Mouse (Mus musculus) forebrain, postnatal 0 days (tissue): Measurements from ENCODE around the gene Acoxl. TPM values are rescaled to one million over a fixed set of nuclear protein-coding genes. Genes with fewer than 3 reads are reported as not detected.

Experiments
- ATAC-seq: fragments of 200-750 bp; cut with Nextera tagmentation; 2 replicates; pipeline ENCODE4 v1.8.0; 2017; ENCODE audit warnings: mild to moderate bottlenecking, moderate library complexity
- DNase-seq: peaks from one replicate; pipeline ENCODE4 v3.0.0-alpha.2; 2015
- H3K27ac ChIP-seq: fragments of 300-500 bp; sonication (generic); 2 replicates; pipeline ENCODE4 v1.5.1; 2014; ENCODE audit warnings: low read depth, mild to moderate bottlenecking, antibody characterized with exemption, low read length, moderate library complexity, mixed read lengths
- H3K27me3 ChIP-seq: fragments of 300-500 bp; sonication (generic); 2 replicates; pipeline ENCODE4 v1.6.1; 2014; ENCODE audit warnings: mild to moderate bottlenecking, low read length, mixed read lengths; ENCODE audit not compliant: insufficient read depth
- H3K36me3 ChIP-seq: fragments of 300-500 bp; sonication (generic); 2 replicates; pipeline ENCODE4 v1.6.1; 2014; ENCODE audit warnings: mild to moderate bottlenecking, moderate library complexity; ENCODE audit not compliant: insufficient read depth
- H3K4me1 ChIP-seq: fragments of 300-500 bp; sonication (generic); 2 replicates; pipeline ENCODE4 v1.6.1; 2014; ENCODE audit warnings: antibody characterized with exemption; ENCODE audit not compliant: insufficient read depth
- H3K4me2 ChIP-seq: fragments of 300-500 bp; sonication (generic); 2 replicates; pipeline ENCODE4 v1.6.1; 2014; ENCODE audit warnings: low read depth, mild to moderate bottlenecking, moderate library complexity
- H3K4me3 ChIP-seq: fragments of 300-500 bp; sonication (generic); 2 replicates; pipeline ENCODE4 v1.5.1; 2014; ENCODE audit warnings: low read depth, low read length, mixed read lengths
- H3K9ac ChIP-seq: fragments of 300-500 bp; sonication (generic); 2 replicates; pipeline ENCODE4 v1.6.1; 2014; ENCODE audit warnings: mild to moderate bottlenecking
- H3K9me3 ChIP-seq: fragments of 300-500 bp; sonication (generic); 2 replicates; pipeline ENCODE4 v1.6.1; 2016; ENCODE audit warnings: low read length
- CTCF ChIP-seq: sonication (generic); IDR thresholded peaks from 2 replicates; pipeline ENCODE4 v1.5.1; 2016; ENCODE audit warnings: antibody characterized with exemption, control low read depth, low read depth
- WGBS: fragments of 180-500 bp; shearing (Covaris S2); extraction: QIAGEN DNeasy Blood & Tissue Kit; methylation state at CpG from one replicate; pipeline ENCODE4 v1.1.7; 2014; 5-methylcytosine and 5-hydroxymethylcytosine counted together
- polyA plus RNA-seq: library from polyadenylated mRNA; unstranded; fragments of >200 nt; fragmentation: Nextera tagmentation; extraction: Ambion mirVana; gene quantifications from 2 replicates; pipeline ENCODE4 v1.2.1, GENCODE M21; 2015
- total RNA-seq: library from RNA; depleted of rRNA; stranded (reverse); fragments of >200 nt; gene quantifications from 2 replicates; pipeline ENCODE4 v1.2.3, GENCODE M21; 2014

Gene Acoxl
- total and polyA plus RNA-seq, 2 experiments from 2014 or later, result 0.10 TPM; not detected in 1

GRCm38 (mm10) chr2:127891056-127891455 is 52.4 kb downstream of the Acoxl start:
- no peaks in the 10 kb centered on the region for H3K27me3 ChIP-seq
- no peak overlapping the region for H3K27ac ChIP-seq
- H3K4me1 ChIP-seq, result no peaks in the 10 kb centered on the region
- 84% methylated on average over 3 of the region's 3 CpGs for WGBS
- ATAC-seq (no peak), DNase-seq (no peak)
- no peak overlapping the region for H3K9ac ChIP-seq
- no peaks in the 10 kb centered on the region for H3K36me3 ChIP-seq
- no peak overlapping the region for H3K4me3 ChIP-seq
- H3K4me2 ChIP-seq, result no peak overlapping the region
- no peak for TF ChIP-seq CTCF
- H3K9me3 ChIP-seq, result no peaks in the 10 kb centered on the region

- H3K4me1 ChIP-seq, result no peaks in the 10 kb centered on the region
- no peak overlapping the region for H3K9ac ChIP-seq
- ATAC-seq (no peak), DNase-seq (no peak)
- no peak overlapping the region for H3K4me3 ChIP-seq
- TF ChIP-seq CTCF, result no peak
- H3K9me3 ChIP-seq, result no peaks in the 10 kb centered on the region
- H3K27me3 ChIP-seq, result no peaks in the 10 kb centered on the region
- H3K27ac ChIP-seq, result no peak overlapping the region
- WGBS, result 37% methylated on average over 6 of the region's 6 CpGs
- no peaks in the 10 kb centered on the region for H3K36me3 ChIP-seq
- no peak overlapping the region for H3K4me2 ChIP-seq
Measured at GRCm38 (mm10) chr2:127894890-127895289, 56.2 kb downstream of the Acoxl start.

- WGBS, result 65% methylated on average over 5 of the region's 5 CpGs
- Histone ChIP-seq H3K27ac (no peak overlapping the region), H3K27me3 (no peaks in the 10 kb centered on the region)
Measured at GRCm38 (mm10) chr2:127897718-127898117, 59.0 kb downstream of the Acoxl start.

GRCm38 (mm10) chr2:127904918-127905317 is 66.2 kb downstream of the Acoxl start:
- Histone ChIP-seq H3K4me2 (no peak overlapping the region), H3K9ac (no peak overlapping the region), H3K4me1 (no peaks in the 10 kb centered on the region), H3K36me3 (no peaks in the 10 kb centered on the region), H3K4me3 (no peak overlapping the region), H3K27ac (no peak overlapping the region), H3K9me3 (no peaks in the 10 kb centered on the region), H3K27me3 (no peaks in the 10 kb centered on the region)
- DNase-seq (no peak), ATAC-seq (no peak)
- 88% methylated on average over 10 of the region's 10 CpGs for WGBS
- TF ChIP-seq CTCF, result no peak

More at GRCm38 (mm10) chr2:127897718-127898117, 59.0 kb downstream of the Acoxl start:
- TF ChIP-seq CTCF, result no peak
- H3K4me2 ChIP-seq, result no peak overlapping the region
- H3K9me3 ChIP-seq, result no peaks in the 10 kb centered on the region
- ATAC-seq (no peak), DNase-seq (no peak)
- H3K36me3 ChIP-seq, result no peaks in the 10 kb centered on the region
- H3K4me1 ChIP-seq, result no peaks in the 10 kb centered on the region
- no peak overlapping the region for H3K9ac ChIP-seq
- no peak overlapping the region for H3K4me3 ChIP-seq

- Histone ChIP-seq H3K4me1 (no peaks in the 10 kb centered on the region), H3K4me2 (no peak overlapping the region), H3K4me3 (no peak overlapping the region), H3K9me3 (no peaks in the 10 kb centered on the region), H3K27me3 (no peaks in the 10 kb centered on the region), H3K27ac (no peak overlapping the region), H3K9ac (no peak overlapping the region), H3K36me3 (no peaks in the 10 kb centered on the region)
- DNase-seq (no peak), ATAC-seq (no peak)
- WGBS, result 50% methylated on average over 6 of the region's 6 CpGs
- no peak for TF ChIP-seq CTCF
Measured at GRCm38 (mm10) chr2:127906973-127907678, 68.5 kb downstream of the Acoxl start.

GRCm38 (mm10) chr2:127907679-127908042 is 69.0 kb downstream of the Acoxl start:
- TF ChIP-seq CTCF, result no peak
- Histone ChIP-seq H3K9ac (no peak overlapping the region), H3K4me2 (no peak overlapping the region), H3K36me3 (no peaks in the 10 kb centered on the region), H3K4me1 (no peaks in the 10 kb centered on the region), H3K27ac (no peak overlapping the region), H3K4me3 (no peak overlapping the region), H3K27me3 (no peaks in the 10 kb centered on the region), H3K9me3 (no peaks in the 10 kb centered on the region)
- 26% methylated on average over 1 of the region's 1 CpGs for WGBS
- DNase-seq, result no peak
- ATAC-seq, result no peak

GRCm38 (mm10) chr2:127908881-127909280 is 70.2 kb downstream of the Acoxl start:
- Histone ChIP-seq H3K9me3 (no peaks in the 10 kb centered on the region), H3K27ac (no peak overlapping the region), H3K4me2 (no peak overlapping the region), H3K4me1 (no peaks in the 10 kb centered on the region), H3K9ac (no peak overlapping the region), H3K36me3 (no peaks in the 10 kb centered on the region), H3K4me3 (no peak overlapping the region), H3K27me3 (no peaks in the 10 kb centered on the region)
- no peak for TF ChIP-seq CTCF
- DNase-seq (no peak), ATAC-seq (no peak)
- WGBS, result 55% methylated on average over 7 of the region's 7 CpGs

GRCm38 (mm10) chr2:127909790-127910189 is 71.1 kb downstream of the Acoxl start:
- 75% methylated on average over 4 of the region's 4 CpGs for WGBS
- Histone ChIP-seq H3K4me2 (no peak overlapping the region), H3K9me3 (no peaks in the 10 kb centered on the region), H3K27ac (no peak overlapping the region), H3K27me3 (no peaks in the 10 kb centered on the region), H3K36me3 (no peaks in the 10 kb centered on the region), H3K4me1 (no peaks in the 10 kb centered on the region), H3K9ac (no peak overlapping the region), H3K4me3 (no peak overlapping the region)
- no peak for DNase-seq
- TF ChIP-seq CTCF, result no peak
- ATAC-seq, result no peak
